Mouse (Mus musculus) forebrain, embryonic 13.5 days (tissue): Measurements from ENCODE around the gene Wtip. TPM values are rescaled to one million over a fixed set of nuclear protein-coding genes. Genes with fewer than 3 reads are reported as not detected.
"Not testable (repeated sequence)": the region's sequence is repeated elsewhere in the genome, so short reads cannot be mapped to it uniquely, and the experiment has no call there.

Source experiments
- ATAC-seq: fragments of 200-750 bp; cut with Nextera tagmentation; 2 replicates; pipeline ENCODE4 v1.8.0; 2017
- H3K27ac ChIP-seq: fragments of 300-500 bp; sonication (generic); 2 replicates; pipeline ENCODE4 v1.5.1; 2015; ENCODE audit warnings: inconsistent platforms, mild to moderate bottlenecking, moderate library complexity
- H3K27me3 ChIP-seq: fragments of 300-500 bp; sonication (generic); 2 replicates; pipeline ENCODE4 v1.6.1; 2015; ENCODE audit warnings: mild to moderate bottlenecking, inconsistent platforms
- H3K36me3 ChIP-seq: fragments of 300-500 bp; sonication (generic); 2 replicates; pipeline ENCODE4 v1.6.1; 2015; ENCODE audit warnings: mild to moderate bottlenecking, inconsistent platforms; ENCODE audit not compliant: poor library complexity, severe bottlenecking
- H3K4me1 ChIP-seq: fragments of 300-500 bp; sonication (generic); 2 replicates; pipeline ENCODE4 v1.6.1; 2015; ENCODE audit warnings: inconsistent platforms
- H3K4me2 ChIP-seq: fragments of 300-500 bp; sonication (generic); 2 replicates; pipeline ENCODE4 v1.6.1; 2015; ENCODE audit warnings: inconsistent platforms, mild to moderate bottlenecking, moderate library complexity
- H3K4me3 ChIP-seq: fragments of 300-500 bp; sonication (generic); 2 replicates; pipeline ENCODE4 v1.5.1; 2015; ENCODE audit warnings: mild to moderate bottlenecking, inconsistent platforms
- H3K9ac ChIP-seq: fragments of 300-500 bp; sonication (generic); 2 replicates; pipeline ENCODE4 v1.6.1; 2015; ENCODE audit warnings: mild to moderate bottlenecking, inconsistent platforms
- H3K9me3 ChIP-seq: fragments of 300-500 bp; sonication (generic); replicated peaks from 2 replicates; pipeline ENCODE4 v1.6.1; 2016; ENCODE audit warnings: inconsistent platforms
- WGBS: fragments of 180-500 bp; shearing (Covaris S2); methylation state at CpG from one replicate; pipeline ENCODE4 v1.1.7; 2015; 5-methylcytosine and 5-hydroxymethylcytosine counted together
- polyA plus RNA-seq: library from polyadenylated mRNA; unstranded; fragments of >200 nt; fragmentation: Nextera tagmentation; extraction: Ambion mirVana; gene quantifications from 2 replicates; pipeline ENCODE4 v1.2.1, GENCODE M21; 2015

The Wtip gene
- polyA plus RNA-seq: 3.0 and 4.1 TPM in 2 replicates

GRCm38 (mm10) chr7:34133117-34133762 is at the start of gene Wtip:
Wtip (minus strand) TSS chr7:34133268.
- peak; percentile 89 for ATAC-seq
- no peaks in the 10 kb centered on the region for H3K9me3 ChIP-seq

GRCm38 (mm10) chr7:34176241-34176640 is 43.2 kb upstream of the Wtip start:
- not testable (repeated sequence) for H3K4me2 ChIP-seq, ATAC-seq, H3K9ac ChIP-seq, H3K27me3 ChIP-seq, H3K36me3 ChIP-seq, H3K4me3 ChIP-seq, H3K27ac ChIP-seq, H3K9me3 ChIP-seq, H3K4me1 ChIP-seq
- 84% methylated on average over 6 of the region's 6 CpGs for WGBS

More at GRCm38 (mm10) chr7:34133117-34133762, at the start of gene Wtip:
- 2% methylated on average over 27 of the region's 65 CpGs for WGBS
- Histone ChIP-seq H3K4me3 (peak within 1 kb of the TSS; percentile 76), H3K27ac (no peak within 1 kb of the TSS; the same call in 1 of the 2 replicates), H3K36me3 (no peaks in the 10 kb centered on the region), H3K9ac (peak within 1 kb of the TSS; percentile 82), H3K27me3 (no peaks in the 10 kb centered on the region), H3K4me1 (peaks cover 32% of the 10 kb centered on the region), H3K4me2 (peak within 1 kb of the TSS; percentile 70)

- Histone ChIP-seq H3K27ac (no peak overlapping the region), H3K9me3 (no peaks in the 10 kb centered on the region), H3K36me3 (no peaks in the 10 kb centered on the region), H3K9ac (no peak overlapping the region), H3K4me2 (no peak overlapping the region), H3K4me3 (no peak overlapping the region), H3K27me3 (no peaks in the 10 kb centered on the region), H3K4me1 (peaks cover 3% of the 10 kb centered on the region)
- 80% methylated on average over 1 of the region's 1 CpGs for whole genome bisulfite sequencing
- ATAC-seq: no peak
Observed at GRCm38 (mm10) chr7:34172251-34172650, 39.2 kb upstream of the Wtip start.

GRCm38 (mm10) chr7:34169454-34169853 is 36.4 kb upstream of the Wtip start, which contains the start of gene Uba2:
Uba2 (minus strand) TSS chr7:34169599.
- Histone ChIP-seq H3K9ac (peak within 1 kb of the TSS; percentile 97), H3K4me3 (peak within 1 kb of the TSS; percentile 96), H3K4me1 (peaks cover 13% of the 10 kb centered on the region), H3K27ac (peak within 1 kb of the TSS; percentile 82), H3K4me2 (peak within 1 kb of the TSS; percentile 84), H3K27me3 (no peaks in the 10 kb centered on the region), H3K36me3 (peaks cover 9% of the 10 kb centered on the region), H3K9me3 (no peaks in the 10 kb centered on the region)
- no peak for ATAC-seq
- 80% methylated on average over 3 of the region's 3 CpGs for WGBS

DNA sequence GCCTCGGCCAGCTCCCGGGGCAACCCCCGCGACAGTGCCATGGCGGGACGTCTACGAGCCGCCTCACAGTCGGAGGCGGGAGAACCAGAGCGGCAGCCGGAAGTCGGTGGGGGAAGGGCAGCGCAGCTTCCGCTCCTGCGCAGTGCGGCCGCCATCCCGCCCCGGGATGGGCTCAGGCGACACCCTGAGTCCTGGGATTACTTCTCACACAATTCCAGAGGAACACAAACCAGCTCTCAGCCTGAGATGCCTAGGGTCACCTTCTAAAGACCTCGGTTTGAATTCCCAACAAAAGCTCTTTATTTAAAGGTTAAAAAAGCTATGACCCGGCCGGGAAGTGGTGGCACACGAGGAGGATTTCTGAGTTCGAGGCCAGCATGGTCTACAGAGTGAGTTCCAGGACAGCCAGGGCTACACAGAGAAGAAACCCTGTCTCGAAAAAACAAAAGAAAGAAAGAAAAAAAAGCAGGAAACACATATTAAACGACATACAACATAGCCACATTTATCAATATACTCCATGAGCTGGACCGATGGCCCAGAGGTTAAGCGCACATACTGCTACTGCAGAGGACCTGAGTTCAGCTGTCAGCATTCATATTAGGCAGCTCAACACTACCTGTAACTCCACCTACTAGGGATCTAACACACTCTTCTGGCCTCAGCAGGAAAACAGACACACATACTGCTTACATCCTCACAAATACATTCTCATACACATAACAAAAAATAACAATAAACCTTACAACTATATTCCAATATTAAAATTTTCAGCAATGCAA is 35.6 kb upstream of the Wtip start:
- Histone ChIP-seq H3K27me3 (no peaks in the 10 kb centered on the region), H3K4me1 (peaks cover 13% of the 10 kb centered on the region), H3K4me3 (peak overlapping the region; percentile 96), H3K9ac (peak overlapping the region; percentile 97), H3K4me2 (peak overlapping the region; percentile 84), H3K27ac (peak overlapping the region; percentile 82), H3K9me3 (no peaks in the 10 kb centered on the region), H3K36me3 (peaks cover 16% of the 10 kb centered on the region)
- peak; percentile 98 for ATAC-seq
- WGBS: 10% methylated on average over 30 of the region's 30 CpGs

DNA sequence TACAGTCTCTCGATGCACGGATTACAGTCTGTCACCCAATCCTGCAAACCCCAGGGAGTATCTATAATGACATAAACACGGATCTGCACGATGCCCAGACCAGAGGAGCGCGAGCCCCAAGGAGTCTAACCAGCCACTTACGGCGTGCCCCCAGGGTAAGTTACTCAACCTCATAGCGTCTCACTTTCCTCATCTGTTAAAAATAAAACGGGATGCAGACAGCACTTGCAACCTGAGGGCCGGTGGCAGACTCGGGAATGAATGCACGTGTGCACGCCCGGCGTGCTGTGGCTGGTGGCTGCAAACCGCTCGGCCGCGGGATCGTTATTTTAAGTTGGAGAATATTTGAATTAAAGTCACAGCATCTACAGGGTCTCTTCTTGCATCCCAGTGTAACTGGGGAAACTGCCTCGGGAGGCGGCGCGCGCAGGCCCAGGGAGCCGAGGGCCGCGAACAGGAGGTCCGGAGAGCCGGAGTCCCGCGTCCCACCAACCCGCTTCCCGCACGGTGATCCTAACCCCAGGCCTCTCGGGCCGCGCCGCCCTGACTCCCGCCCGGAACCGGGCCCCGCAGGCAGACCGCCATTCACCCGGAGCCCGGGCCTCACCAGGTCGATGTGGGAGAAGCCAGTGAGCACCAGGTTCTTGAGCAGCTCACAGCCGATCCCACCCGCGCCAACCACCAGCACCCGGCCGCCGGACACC is 34.9 kb upstream of the Wtip start:
- no peaks in the 10 kb centered on the region for H3K27me3 ChIP-seq

GRCm38 (mm10) chr7:34166850-34167249 is 33.8 kb upstream of the Wtip start:
- Histone ChIP-seq H3K27ac (no peak overlapping the region), H3K9ac (peak overlapping the region; percentile 39; the same call in 1 of the 2 replicates), H3K9me3 (no peaks in the 10 kb centered on the region), H3K36me3 (peaks cover 34% of the 10 kb centered on the region), H3K27me3 (no peaks in the 10 kb centered on the region), H3K4me1 (peaks cover 13% of the 10 kb centered on the region), H3K4me2 (peak overlapping the region; percentile 29), H3K4me3 (peak overlapping the region; percentile 9)
- no peak for ATAC-seq
- 50% methylated on average over 4 of the region's 4 CpGs for WGBS

More for the DNA sequence above, 34.9 kb upstream of the Wtip start:
- Histone ChIP-seq H3K36me3 (peaks cover 23% of the 10 kb centered on the region), H3K9ac (peak overlapping the region; percentile 97), H3K4me2 (peak overlapping the region; percentile 84), H3K9me3 (no peaks in the 10 kb centered on the region), H3K27ac (peak overlapping the region; percentile 82), H3K4me3 (peak overlapping the region; percentile 96), H3K4me1 (peaks cover 13% of the 10 kb centered on the region)
- under 1% methylated on average over 44 of the region's 54 CpGs for WGBS
- ATAC-seq: peak; percentile 85

DNA sequence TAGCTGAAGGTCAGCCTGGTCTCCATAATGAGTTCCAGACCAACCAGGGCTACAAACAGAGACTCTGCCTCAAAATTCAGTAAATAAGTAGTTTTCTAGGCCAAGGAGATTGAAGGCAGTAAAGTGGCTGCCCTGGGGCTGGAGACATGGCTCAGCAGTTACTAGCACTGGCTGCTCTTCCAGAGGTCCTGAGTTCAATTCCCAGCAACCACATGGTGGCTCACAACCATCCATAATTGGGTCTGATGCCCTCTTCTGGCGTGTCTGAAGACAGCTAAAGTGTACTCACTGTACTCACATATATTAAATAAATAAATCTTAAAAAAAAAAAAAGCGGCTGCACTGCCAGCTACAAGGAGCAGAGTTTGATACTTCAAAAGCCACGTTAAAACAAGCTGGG is 32.9 kb upstream of the Wtip start:
- H3K27ac ChIP-seq: no peak overlapping the region
- H3K4me1 ChIP-seq: peaks cover 13% of the 10 kb centered on the region
- no peak for ATAC-seq
- H3K27me3 ChIP-seq: no peaks in the 10 kb centered on the region
- H3K4me3 ChIP-seq: no peak overlapping the region
- H3K9ac ChIP-seq: no peak overlapping the region
- H3K4me2 ChIP-seq: no peak overlapping the region
- H3K36me3 ChIP-seq: peaks cover 42% of the 10 kb centered on the region
- 90% methylated on average over 3 of the region's 3 CpGs for WGBS
- no peaks in the 10 kb centered on the region for H3K9me3 ChIP-seq

GRCm38 (mm10) chr7:34164671-34165070 is 31.6 kb upstream of the Wtip start:
- Histone ChIP-seq H3K4me2 (no peak overlapping the region), H3K27me3 (no peaks in the 10 kb centered on the region), H3K9ac (no peak overlapping the region), H3K4me1 (peaks cover 13% of the 10 kb centered on the region), H3K4me3 (no peak overlapping the region), H3K9me3 (no peaks in the 10 kb centered on the region), H3K36me3 (peaks cover 54% of the 10 kb centered on the region), H3K27ac (no peak overlapping the region)
- no peak for ATAC-seq
- 95% methylated on average over 7 of the region's 7 CpGs for WGBS

GRCm38 (mm10) chr7:34159167-34159566 is 26.1 kb upstream of the Wtip start:
- Histone ChIP-seq H3K9ac (no peak overlapping the region), H3K27me3 (no peaks in the 10 kb centered on the region), H3K4me1 (no peaks in the 10 kb centered on the region), H3K4me3 (no peak overlapping the region), H3K27ac (no peak overlapping the region), H3K4me2 (no peak overlapping the region), H3K36me3 (peaks cover 94% of the 10 kb centered on the region), H3K9me3 (no peaks in the 10 kb centered on the region)
- 90% methylated on average over 3 of the region's 3 CpGs for WGBS
- no peak for ATAC-seq

DNA sequence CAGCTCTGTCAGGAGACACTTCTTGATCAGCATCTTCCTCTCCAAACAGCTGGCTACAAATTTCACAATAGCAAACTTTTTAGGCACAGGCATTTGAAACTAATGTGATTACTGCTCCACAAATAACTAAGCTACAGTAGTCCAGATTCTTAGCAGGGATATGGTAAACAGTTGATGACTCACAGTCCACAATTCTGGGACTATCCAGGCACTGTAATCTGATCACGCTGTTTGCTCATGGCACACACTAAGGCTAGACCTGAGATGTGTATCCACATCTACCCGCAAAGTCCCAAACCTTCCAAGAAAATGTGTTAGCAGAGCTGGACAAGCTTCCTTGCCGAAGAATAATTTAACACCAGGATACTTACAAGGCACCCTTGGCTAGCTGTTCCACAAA is 24.9 kb upstream of the Wtip start:
- Histone ChIP-seq H3K27me3 (no peaks in the 10 kb centered on the region), H3K36me3 (peaks cover 96% of the 10 kb centered on the region), H3K4me3 (no peak overlapping the region), H3K9ac (no peak overlapping the region), H3K27ac (no peak overlapping the region), H3K4me2 (no peak overlapping the region), H3K9me3 (no peaks in the 10 kb centered on the region), H3K4me1 (no peaks in the 10 kb centered on the region)
- WGBS: 96% methylated on average over 3 of the region's 3 CpGs
- no peak for ATAC-seq

- H3K9me3 ChIP-seq: no peaks in the 10 kb centered on the region
- WGBS: 89% methylated on average over 4 of the region's 4 CpGs
- no peak overlapping the region for H3K4me2 ChIP-seq
Observed at GRCm38 (mm10) chr7:34147193-34147592, 14.1 kb upstream of the Wtip start.

More at GRCm38 (mm10) chr7:34147193-34147592, 14.1 kb upstream of the Wtip start:
- Histone ChIP-seq H3K27ac (no peak overlapping the region), H3K36me3 (peaks cover 98% of the 10 kb centered on the region), H3K9ac (no peak overlapping the region), H3K4me3 (no peak overlapping the region), H3K4me1 (no peaks in the 10 kb centered on the region), H3K27me3 (no peaks in the 10 kb centered on the region)
- ATAC-seq: no peak
